Mouse (Mus musculus) cerebellum, postnatal 10 days (tissue): ENCODE measurements around the gene Sdk2.

Experiments
- DNase-seq, 2 experiments: peaks; one replicate each; pipeline ENCODE4 v3.0.0; 2021; ENCODE audit warnings: mixed read lengths in 2 of 2

The Sdk2 gene

GRCm38 (mm10) chr11:113927826-113928225 lies 139.0 kb downstream of the Sdk2 start:
- DNase-seq, result no peak

- peak; percentile 33 to 42 for DNase-seq
Observed at GRCm38 (mm10) chr11:113927231-113927630, 139.6 kb downstream of the Sdk2 start.

- DNase-seq, result peak; percentile 76 to 84
Observed at GRCm38 (mm10) chr11:113923137-113923536, 143.7 kb downstream of the Sdk2 start.

- peak; percentile 56 to 72 for DNase-seq
Observed at GRCm38 (mm10) chr11:113903131-113903860, 163.6 kb downstream of the Sdk2 start.

GRCm38 (mm10) chr11:113901906-113902305 lies 164.9 kb downstream of the Sdk2 start:
- DNase-seq, result peak; percentile 61 to 70

- no peak for DNase-seq
Observed at GRCm38 (mm10) chr11:113898671-113899070, 168.2 kb downstream of the Sdk2 start.

- DNase-seq, result no peak
Observed at GRCm38 (mm10) chr11:113896006-113896405, 170.8 kb downstream of the Sdk2 start.

- DNase-seq, result no peak
Observed at GRCm38 (mm10) chr11:113892924-113893323, 173.9 kb downstream of the Sdk2 start.

GRCm38 (mm10) chr11:113892067-113892466 lies 174.8 kb downstream of the Sdk2 start:
- DNase-seq, result no peak

GRCm38 (mm10) chr11:113888156-113888750 lies 178.6 kb downstream of the Sdk2 start:
- DNase-seq, result no peak

GRCm38 (mm10) chr11:113886299-113886698 lies 180.5 kb downstream of the Sdk2 start:
- no peak for DNase-seq

GRCm38 (mm10) chr11:113884962-113885361 lies 181.9 kb downstream of the Sdk2 start:
- no peak for DNase-seq

- DNase-seq, result peak in 1 of 2 experiments; percentile 14
Observed at GRCm38 (mm10) chr11:113883031-113883430, 183.8 kb downstream of the Sdk2 start.

- DNase-seq, result no peak
Observed at GRCm38 (mm10) chr11:113881864-113882263, 185.0 kb downstream of the Sdk2 start.

- DNase-seq, result no peak
Observed at GRCm38 (mm10) chr11:113867066-113867465, 199.8 kb downstream of the Sdk2 start.

GRCm38 (mm10) chr11:113865627-113866026 lies 201.2 kb downstream of the Sdk2 start:
- DNase-seq, result peak; percentile 95

- peak; percentile 45 to 58 for DNase-seq
Observed at GRCm38 (mm10) chr11:113863408-113863807, 203.4 kb downstream of the Sdk2 start.

- peak; percentile 54 to 56 for DNase-seq
Observed at GRCm38 (mm10) chr11:113855661-113856060, 211.2 kb downstream of the Sdk2 start.

- peak; percentile 29 to 36 for DNase-seq
Observed at GRCm38 (mm10) chr11:113851750-113852149, 215.1 kb downstream of the Sdk2 start.

GRCm38 (mm10) chr11:113849322-113849721 lies 217.5 kb downstream of the Sdk2 start:
- no peak for DNase-seq

GRCm38 (mm10) chr11:113843920-113844319 lies 222.9 kb downstream of the Sdk2 start:
- no peak for DNase-seq

- DNase-seq, result no peak
Observed at GRCm38 (mm10) chr11:113842879-113843278, 224.0 kb downstream of the Sdk2 start.

- DNase-seq, result no peak
Observed at GRCm38 (mm10) chr11:113831608-113832007, 235.2 kb downstream of the Sdk2 start.

- no peak for DNase-seq
Observed at GRCm38 (mm10) chr11:113828081-113828554, 238.7 kb downstream of the Sdk2 start.
